Mouse (Mus musculus): ENCODE measurements at regions not wholly inside any gene's neighbourhood (a gene's known extent, or its start where the extent isn't known, plus 50 kb on each side); places are given as distances from the start of the nearest gene placed in this dataset.

GRCm38 (mm10) chr9:41697611-41698467 is 426.3 kb downstream of the Sorl1 start:
- ATAC-seq (ENCODE audit: insufficient number of reproducible peaks, low FRiP score, low TSS enrichment) = no peak

GRCm38 (mm10) chr9:41697160-41697559 is 426.9 kb downstream of the Sorl1 start:
- no peak for ATAC-seq (ENCODE audit: insufficient number of reproducible peaks, low FRiP score, low TSS enrichment)

GRCm38 (mm10) chr9:41682911-41683310 is 441.2 kb downstream of the Sorl1 start:
- no peak for ATAC-seq (ENCODE audit: insufficient number of reproducible peaks, low FRiP score, low TSS enrichment)

GRCm38 (mm10) chr9:41675656-41676055 is 448.4 kb downstream of the Sorl1 start:
- no peak for ATAC-seq (ENCODE audit: insufficient number of reproducible peaks, low FRiP score, low TSS enrichment)

DNA sequence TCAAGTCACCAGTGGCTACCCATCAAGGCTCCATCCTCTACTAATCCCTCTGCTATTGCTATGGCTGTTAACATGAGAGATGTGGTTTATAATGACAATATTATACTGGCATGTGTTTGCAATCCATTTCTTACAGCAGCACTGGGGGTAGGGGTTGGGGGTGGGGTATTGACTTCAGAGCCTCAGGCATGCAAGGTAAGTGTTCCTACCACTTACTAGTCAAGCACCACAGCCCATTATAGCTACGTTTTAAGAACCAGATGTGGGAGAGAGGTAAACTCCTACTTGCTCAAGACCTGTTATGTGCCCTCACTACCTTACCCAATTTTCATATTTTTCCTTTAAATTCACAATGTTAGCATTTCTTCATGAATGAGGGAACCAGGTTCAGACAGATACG is 451.1 kb downstream of the Sorl1 start:
- ATAC-seq (ENCODE audit: insufficient number of reproducible peaks, low FRiP score, low TSS enrichment) = no peak

- ATAC-seq (ENCODE audit: insufficient number of reproducible peaks, low FRiP score, low TSS enrichment) = no peak
These were observed 455.4 kb downstream of the Sorl1 start for GRCm38 (mm10) chr9:41668741-41669140.

DNA sequence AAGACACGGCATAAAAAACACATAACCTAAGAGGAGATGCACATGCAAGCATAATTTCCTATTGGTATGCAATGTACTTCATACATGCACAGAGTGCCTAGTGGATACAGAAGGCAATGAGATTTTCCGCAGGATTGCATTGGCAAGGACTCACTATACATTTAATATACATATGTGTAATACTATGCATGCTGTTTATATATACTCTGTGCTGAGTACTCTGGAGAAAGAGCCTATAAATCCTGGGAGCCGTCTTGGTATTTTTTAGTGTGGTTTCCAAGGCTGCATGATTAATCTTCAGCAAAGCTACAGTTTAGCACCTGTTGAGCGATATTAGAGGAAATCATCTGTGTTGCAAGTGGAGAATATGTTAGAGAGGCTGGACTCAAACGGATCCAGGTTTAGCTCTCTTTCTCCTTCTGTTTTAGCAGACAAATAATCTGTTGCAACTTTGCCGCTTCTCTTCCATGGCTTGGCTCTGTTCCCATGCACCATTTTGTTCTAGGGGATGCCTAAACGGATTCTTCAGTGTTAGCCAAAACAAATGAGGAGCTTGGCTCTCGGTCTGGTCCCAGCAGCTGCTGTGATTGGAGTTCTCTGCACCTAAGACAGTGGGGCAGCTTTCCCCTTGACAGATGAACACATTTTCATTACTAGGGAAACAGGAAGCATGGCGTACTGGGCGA is 459.0 kb downstream of the Sorl1 start:
- no peak for ATAC-seq (ENCODE audit: insufficient number of reproducible peaks, low FRiP score, low TSS enrichment)

DNA sequence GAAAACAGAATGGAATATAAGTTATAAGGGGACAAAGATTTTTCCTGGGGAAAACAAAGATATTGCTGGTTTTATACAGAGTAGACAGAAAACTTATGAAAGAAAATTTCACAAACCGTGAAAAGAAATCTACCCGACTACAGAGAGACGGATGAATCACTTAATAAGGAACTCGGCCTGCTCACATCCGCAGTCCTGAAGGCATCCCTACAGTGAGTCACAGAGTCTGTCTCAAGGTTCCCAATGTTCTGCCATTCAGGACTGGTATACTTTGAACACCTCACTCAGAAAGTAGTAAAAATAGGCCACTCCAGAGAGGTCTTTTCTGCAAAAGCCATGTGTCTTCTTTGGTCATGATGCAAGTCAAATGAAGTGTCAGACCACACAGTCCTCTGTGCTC is 463.5 kb downstream of the Sorl1 start:
- ATAC-seq (ENCODE audit: insufficient number of reproducible peaks, low FRiP score, low TSS enrichment) = no peak

GRCm38 (mm10) chr9:41660011-41660410 is 464.1 kb downstream of the Sorl1 start:
- ATAC-seq (ENCODE audit: insufficient number of reproducible peaks, low FRiP score, low TSS enrichment) = no peak

GRCm38 (mm10) chr9:41631564-41632205 is 470.2 kb upstream of the Ubash3b start:
- ATAC-seq (ENCODE audit: insufficient number of reproducible peaks, low FRiP score, low TSS enrichment) = no peak

- no peak for ATAC-seq (ENCODE audit: insufficient number of reproducible peaks, low FRiP score, low TSS enrichment)
These were observed 459.8 kb upstream of the Ubash3b start for GRCm38 (mm10) chr9:41621341-41621740.

GRCm38 (mm10) chr9:41614002-41614401 is 452.5 kb upstream of the Ubash3b start:
- no peak for ATAC-seq (ENCODE audit: insufficient number of reproducible peaks, low FRiP score, low TSS enrichment)

GRCm38 (mm10) chr9:41612802-41613550 is 451.5 kb upstream of the Ubash3b start:
- no peak for ATAC-seq (ENCODE audit: insufficient number of reproducible peaks, low FRiP score, low TSS enrichment)

DNA sequence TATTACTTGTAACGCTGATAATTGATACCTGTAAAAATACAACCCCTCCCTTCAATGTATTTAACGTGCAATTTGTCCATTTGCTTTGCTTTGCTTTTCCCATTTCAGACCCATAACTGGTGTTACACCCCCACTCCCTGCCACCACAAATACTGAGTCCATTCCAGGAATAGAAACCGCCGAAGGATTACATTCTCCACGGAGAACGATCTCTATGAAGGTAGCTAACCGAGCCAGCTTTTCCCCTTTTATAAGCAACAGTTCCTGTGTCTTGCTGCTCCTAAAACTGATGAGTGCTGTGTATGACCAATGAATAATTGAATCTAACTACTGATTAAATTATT is 450.9 kb upstream of the Ubash3b start:
- ATAC-seq (ENCODE audit: insufficient number of reproducible peaks, low FRiP score, low TSS enrichment) = no peak

GRCm38 (mm10) chr9:41611534-41612451 is 450.3 kb upstream of the Ubash3b start:
- ATAC-seq (ENCODE audit: insufficient number of reproducible peaks, low FRiP score, low TSS enrichment) = no peak

GRCm38 (mm10) chr9:41610347-41610746 is 448.9 kb upstream of the Ubash3b start:
- ATAC-seq (ENCODE audit: insufficient number of reproducible peaks, low FRiP score, low TSS enrichment) = no peak

- ATAC-seq (ENCODE audit: insufficient number of reproducible peaks, low FRiP score, low TSS enrichment) = no peak
These were observed 444.6 kb upstream of the Ubash3b start for GRCm38 (mm10) chr9:41606136-41606535.

- ATAC-seq (ENCODE audit: insufficient number of reproducible peaks, low FRiP score, low TSS enrichment) = no peak
These were observed 443.4 kb upstream of the Ubash3b start for GRCm38 (mm10) chr9:41604916-41605315.

GRCm38 (mm10) chr9:41600778-41601177 is 439.3 kb upstream of the Ubash3b start:
- no peak for ATAC-seq (ENCODE audit: insufficient number of reproducible peaks, low FRiP score, low TSS enrichment)

DNA sequence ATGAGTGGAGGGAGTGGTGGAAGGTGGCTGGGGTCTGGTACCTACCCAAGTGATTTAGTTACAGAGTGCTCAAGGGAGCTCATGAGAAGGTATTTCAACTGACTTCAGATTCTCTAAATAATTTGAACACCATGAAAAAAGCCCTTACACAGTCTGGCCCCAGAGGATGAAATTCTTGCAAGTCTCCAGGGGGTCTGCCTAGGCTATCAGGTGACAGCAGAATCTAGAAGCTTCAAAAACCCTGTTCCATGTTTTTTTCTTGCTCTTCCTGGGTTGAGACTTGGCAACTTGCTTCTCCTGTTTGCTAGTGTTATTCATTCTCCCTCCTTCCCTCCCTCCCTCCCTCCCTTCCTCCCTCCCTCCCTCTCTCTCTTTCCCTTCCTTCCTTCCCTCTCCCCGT is 438.4 kb upstream of the Ubash3b start:
- no peak for ATAC-seq (ENCODE audit: insufficient number of reproducible peaks, low FRiP score, low TSS enrichment)

Measured in cerebellum, adult (tissue).